Mouse (Mus musculus) neural tube, embryonic 15.5 days (tissue): ENCODE measurements around the gene Anapc13. TPM values are rescaled to one million over a fixed set of nuclear protein-coding genes. Genes with fewer than 3 reads are reported as not detected.
A peak's percentile ranks its signal among the peaks of the same experiment; 100 is the strongest.

Experiments used
- ATAC-seq: fragments of 200-750 bp; cut with Nextera tagmentation; 2 replicates; pipeline ENCODE4 v1.8.0; 2017; ENCODE audit warnings: mild to moderate bottlenecking, moderate TSS enrichment, moderate library complexity; ENCODE audit not compliant: low FRiP score
- H3K27ac ChIP-seq: fragments of 300-500 bp; sonication (generic); replicated peaks from 2 replicates; pipeline ENCODE4 v1.5.1; 2015; ENCODE audit warnings: mild to moderate bottlenecking, inconsistent platforms
- H3K27me3 ChIP-seq: fragments of 300-500 bp; sonication (generic); replicated peaks from 2 replicates; pipeline ENCODE4 v1.6.1; 2015; ENCODE audit warnings: inconsistent platforms
- H3K36me3 ChIP-seq: fragments of 300-500 bp; sonication (generic); 2 replicates; pipeline ENCODE4 v1.6.1; 2015; ENCODE audit warnings: inconsistent platforms
- H3K4me1 ChIP-seq: fragments of 300-500 bp; sonication (generic); 2 replicates; pipeline ENCODE4 v1.6.1; 2015; ENCODE audit warnings: inconsistent platforms
- H3K4me2 ChIP-seq: fragments of 300-500 bp; sonication (generic); 2 replicates; pipeline ENCODE4 v1.6.1; 2015; ENCODE audit warnings: inconsistent platforms, mild to moderate bottlenecking, moderate library complexity
- H3K4me3 ChIP-seq: fragments of 300-500 bp; sonication (generic); replicated peaks from 2 replicates; pipeline ENCODE4 v1.5.1; 2015; ENCODE audit warnings: mild to moderate bottlenecking, inconsistent platforms
- H3K9ac ChIP-seq: fragments of 300-500 bp; sonication (generic); replicated peaks from 2 replicates; pipeline ENCODE4 v1.6.1; 2015; ENCODE audit warnings: mild to moderate bottlenecking, inconsistent platforms
- H3K9me3 ChIP-seq: fragments of 300-500 bp; sonication (generic); replicated peaks from 2 replicates; pipeline ENCODE4 v1.6.1; 2016; ENCODE audit warnings: inconsistent platforms
- WGBS: fragments of 180-500 bp; shearing (Covaris S2); methylation state at CpG from one replicate; pipeline ENCODE4 v1.1.7; 2015; ENCODE audit warnings: mixed read lengths; 5-methylcytosine and 5-hydroxymethylcytosine counted together
- polyA plus RNA-seq: library from polyadenylated mRNA; unstranded; fragments of >200 nt; fragmentation: Nextera tagmentation; extraction: Ambion mirVana; gene quantifications from 2 replicates; pipeline ENCODE4 v1.2.1, GENCODE M21; 2015

Anapc13 gene
- polyA plus RNA-seq, 1 experiment from 2014 or later: 160 TPM

DNA sequence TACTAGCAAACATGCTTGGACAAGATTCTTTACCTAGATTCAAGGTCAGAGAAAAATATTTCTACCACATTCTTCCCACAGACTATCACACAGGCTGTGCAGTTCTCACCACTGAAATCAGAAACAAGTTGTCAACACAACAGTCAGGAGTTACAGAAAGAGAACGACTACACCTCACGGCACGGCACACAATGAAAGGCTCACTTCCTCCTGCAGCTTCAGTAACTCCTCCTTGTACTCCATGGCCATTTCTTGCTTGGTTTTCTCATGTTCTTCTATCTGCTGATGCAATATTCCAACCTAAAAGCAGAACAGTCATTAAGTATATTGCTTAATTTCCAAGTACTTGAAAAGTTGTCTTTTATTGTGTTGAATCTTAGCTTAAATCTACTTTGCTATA is 11.0 kb upstream of the Anapc13 start:
- Histone ChIP-seq H3K36me3 (peaks cover 46% of the 10 kb centered on the region), H3K4me2 (no peak overlapping the region), H3K4me3 (no peak overlapping the region), H3K27me3 (no peaks in the 10 kb centered on the region), H3K9ac (no peak overlapping the region), H3K9me3 (no peaks in the 10 kb centered on the region), H3K4me1 (no peaks in the 10 kb centered on the region), H3K27ac (no peak overlapping the region)
- ATAC-seq: no peak
- WGBS: 91% methylated on average over 3 of the region's 3 CpGs

DNA sequence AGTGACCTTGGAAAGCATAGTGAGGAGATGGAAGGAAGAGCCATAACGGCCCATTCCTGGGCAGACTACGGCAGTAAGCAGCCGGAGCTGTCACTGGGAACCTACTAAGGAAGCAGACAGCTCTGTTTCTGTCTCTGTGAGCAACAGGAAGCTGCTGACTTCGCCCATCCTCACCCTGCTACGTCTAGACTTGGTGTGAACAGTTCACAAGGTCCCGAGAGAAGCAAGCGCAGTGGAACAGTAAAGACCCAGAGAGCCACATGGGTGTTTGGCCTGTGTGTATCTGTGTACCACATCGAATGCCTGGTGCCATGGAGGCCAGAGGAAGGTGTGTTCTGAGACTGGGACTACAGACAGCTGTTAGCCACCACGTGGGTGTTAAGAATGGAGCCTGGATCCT is 9.8 kb upstream of the Anapc13 start:
- Histone ChIP-seq H3K9me3 (no peaks in the 10 kb centered on the region), H3K4me2 (no peak overlapping the region), H3K36me3 (peaks cover 42% of the 10 kb centered on the region), H3K27me3 (no peaks in the 10 kb centered on the region), H3K9ac (no peak overlapping the region), H3K4me1 (no peaks in the 10 kb centered on the region), H3K4me3 (no peak overlapping the region), H3K27ac (no peak overlapping the region)
- 87% methylated on average over 9 of the region's 9 CpGs for WGBS
- no peak for ATAC-seq

DNA sequence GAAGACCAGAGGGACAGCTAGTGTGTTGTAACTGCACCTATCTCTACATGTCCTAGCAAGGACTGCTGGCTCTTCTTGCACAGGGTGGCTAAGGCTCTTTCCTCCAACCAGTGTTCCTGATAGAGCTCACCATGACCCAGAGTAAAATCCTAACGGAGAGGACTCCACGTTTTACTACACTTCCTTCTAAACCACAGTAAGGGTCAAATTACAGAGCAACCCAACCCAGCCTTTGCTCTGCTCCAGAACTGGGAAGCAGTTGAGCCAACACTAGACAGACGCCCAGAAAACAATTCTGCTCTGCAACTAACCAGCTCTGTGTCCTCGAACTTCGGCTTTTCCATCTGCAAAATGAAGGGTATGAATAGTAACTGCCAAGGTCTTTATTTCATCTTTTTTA is 4.7 kb upstream of the Anapc13 start:
- Histone ChIP-seq H3K36me3 (peaks cover 10% of the 10 kb centered on the region), H3K9ac (no peak overlapping the region), H3K27me3 (no peaks in the 10 kb centered on the region), H3K27ac (no peak overlapping the region), H3K4me1 (peaks cover 11% of the 10 kb centered on the region), H3K4me2 (no peak overlapping the region), H3K9me3 (no peaks in the 10 kb centered on the region), H3K4me3 (no peak overlapping the region)
- 60% methylated on average over 5 of the region's 5 CpGs for WGBS
- no peak for ATAC-seq

DNA sequence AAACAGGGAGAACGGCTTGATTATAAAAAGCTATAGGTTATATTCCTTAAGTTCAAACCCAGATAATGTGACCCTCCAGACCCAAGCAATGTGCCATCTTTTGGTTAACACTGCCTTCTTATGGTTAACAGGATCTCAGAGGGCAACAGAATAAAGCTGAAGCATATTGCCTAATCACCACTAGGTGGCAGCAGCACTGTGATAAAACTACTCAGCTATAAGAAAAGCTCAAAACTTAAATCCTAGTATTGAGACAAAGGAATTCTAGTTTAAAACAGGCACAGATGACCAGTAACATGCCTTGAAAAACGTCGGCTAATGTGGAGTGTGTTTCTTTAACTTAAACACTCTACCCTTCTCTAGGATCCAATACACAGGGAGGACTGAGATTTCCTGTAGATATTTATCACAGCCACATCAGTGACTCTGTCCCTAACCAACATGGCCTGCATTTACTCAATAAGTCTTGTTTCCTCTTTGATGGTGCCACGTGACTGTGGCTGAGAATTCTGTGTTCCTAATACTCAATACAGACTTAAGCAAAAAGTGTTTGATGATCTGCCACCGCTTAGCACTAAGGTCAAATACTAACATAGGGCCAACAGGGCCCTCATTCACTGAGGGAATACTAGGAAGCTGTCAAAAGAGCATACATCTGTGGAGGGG is 3.8 kb upstream of the Anapc13 start:
- WGBS: 36% methylated on average over 5 of the region's 5 CpGs
- H3K27ac ChIP-seq: no peak overlapping the region
- no peak overlapping the region for H3K4me3 ChIP-seq
- no peak for ATAC-seq
- H3K9me3 ChIP-seq: no peaks in the 10 kb centered on the region
- H3K27me3 ChIP-seq: no peaks in the 10 kb centered on the region
- peaks cover 16% of the 10 kb centered on the region for H3K4me1 ChIP-seq
- H3K36me3 ChIP-seq: peaks cover 10% of the 10 kb centered on the region
- H3K4me2 ChIP-seq: no peak overlapping the region
- no peak overlapping the region for H3K9ac ChIP-seq

DNA sequence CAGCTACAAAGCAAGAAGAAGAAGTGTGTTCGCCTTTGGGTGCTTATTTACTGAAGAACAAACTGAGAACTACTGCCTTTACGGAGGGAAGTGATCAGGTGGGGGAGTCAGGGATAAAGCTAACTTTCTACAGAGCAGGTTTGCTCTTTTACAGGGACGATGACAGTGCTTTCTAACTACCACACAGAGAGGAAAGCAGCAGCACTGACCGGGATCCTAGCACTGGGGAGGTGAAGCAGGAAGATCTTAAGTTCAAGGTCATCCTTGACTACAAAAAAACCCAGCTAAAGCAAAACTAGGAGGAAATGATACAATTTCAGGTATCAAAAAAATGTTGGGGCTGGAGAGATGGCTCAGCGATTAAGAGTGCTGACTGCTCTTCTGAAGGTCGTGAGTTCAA is 3.2 kb upstream of the Anapc13 start:
- H3K9me3 ChIP-seq: no peaks in the 10 kb centered on the region
- 86% methylated on average over 6 of the region's 6 CpGs for WGBS
- no peak overlapping the region for H3K4me3 ChIP-seq
- H3K27me3 ChIP-seq: no peaks in the 10 kb centered on the region
- peaks cover 7% of the 10 kb centered on the region; the same call in 1 of the 2 replicates for H3K36me3 ChIP-seq
- H3K4me2 ChIP-seq: no peak overlapping the region
- no peak for ATAC-seq
- peaks cover 22% of the 10 kb centered on the region for H3K4me1 ChIP-seq
- H3K27ac ChIP-seq: no peak overlapping the region
- no peak overlapping the region for H3K9ac ChIP-seq

DNA sequence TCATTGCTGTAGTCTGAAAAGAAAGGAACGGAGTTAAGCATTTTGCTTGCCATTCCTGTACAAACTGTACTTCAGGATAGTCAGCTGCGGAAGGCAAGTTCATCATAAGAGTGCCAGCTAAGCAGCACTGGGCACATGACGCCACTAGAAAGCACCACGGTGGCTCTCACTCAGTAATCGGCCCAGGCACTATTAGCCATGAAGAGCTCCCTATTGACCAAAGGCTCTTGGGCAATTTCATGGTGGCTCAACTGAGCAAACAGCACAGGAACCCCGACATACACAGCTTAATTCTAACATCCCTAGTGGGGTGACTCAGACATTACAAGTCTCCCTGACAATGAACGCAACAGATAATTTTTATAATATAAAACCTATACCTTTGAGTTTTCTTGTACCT is 2.5 kb upstream of the Anapc13 start:
- 79% methylated on average over 7 of the region's 7 CpGs for WGBS
- no peak for ATAC-seq

DNA sequence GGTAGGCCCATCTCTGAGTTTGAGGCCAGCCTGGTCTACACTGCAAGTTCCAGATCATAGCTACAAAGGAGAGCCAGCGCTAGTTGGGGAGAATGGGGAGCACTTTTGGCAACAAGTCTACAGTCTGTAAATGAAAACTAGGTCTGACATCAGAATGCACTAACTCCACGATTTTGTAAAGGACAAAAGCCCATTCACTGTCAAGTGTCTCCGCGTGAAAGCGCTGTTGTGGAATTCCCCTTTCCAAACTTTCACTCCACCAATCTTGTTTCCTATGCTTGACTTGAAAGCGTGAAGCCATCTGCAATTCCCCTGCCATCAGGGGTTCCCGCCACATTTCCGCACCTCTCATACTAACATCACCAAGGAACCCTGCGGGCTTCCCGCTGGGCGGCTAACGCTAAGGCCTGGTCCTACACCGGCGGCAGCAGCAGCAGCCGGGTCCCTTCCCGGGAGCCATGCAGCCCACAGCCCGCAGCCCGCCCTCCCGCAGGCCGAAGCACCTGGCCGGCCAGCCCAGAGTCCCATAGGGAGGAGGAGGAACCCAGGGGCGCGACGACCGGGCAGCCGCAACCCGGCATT is 604 bp upstream of the Anapc13 start:
- peak; percentile 43 for ATAC-seq
- under 1% methylated on average over 27 of the region's 27 CpGs for WGBS
- peak overlapping the region; percentile 81 for H3K4me3 ChIP-seq
- H3K9me3 ChIP-seq: no peaks in the 10 kb centered on the region
- H3K4me2 ChIP-seq: peak overlapping the region; percentile 69
- H3K9ac ChIP-seq: peak overlapping the region; percentile 97
- H3K4me1 ChIP-seq: peaks cover 24% of the 10 kb centered on the region
- H3K27ac ChIP-seq: peak overlapping the region; percentile 99
- H3K36me3 ChIP-seq: 0 out of 2 replicates have a peak, but pooled peaks cover 3% of the 10 kb centered on the region
- H3K27me3 ChIP-seq: no peaks in the 10 kb centered on the region

More for the DNA sequence above, 2.5 kb upstream of the Anapc13 start:
- no peak overlapping the region for H3K27ac ChIP-seq
- H3K4me3 ChIP-seq: no peak overlapping the region
- H3K9ac ChIP-seq: no peak overlapping the region
- no peak overlapping the region for H3K4me2 ChIP-seq
- peaks cover 2% of the 10 kb centered on the region; the same call in 1 of the 2 replicates for H3K36me3 ChIP-seq
- peaks cover 24% of the 10 kb centered on the region for H3K4me1 ChIP-seq
- H3K27me3 ChIP-seq: no peaks in the 10 kb centered on the region
- no peaks in the 10 kb centered on the region for H3K9me3 ChIP-seq

DNA sequence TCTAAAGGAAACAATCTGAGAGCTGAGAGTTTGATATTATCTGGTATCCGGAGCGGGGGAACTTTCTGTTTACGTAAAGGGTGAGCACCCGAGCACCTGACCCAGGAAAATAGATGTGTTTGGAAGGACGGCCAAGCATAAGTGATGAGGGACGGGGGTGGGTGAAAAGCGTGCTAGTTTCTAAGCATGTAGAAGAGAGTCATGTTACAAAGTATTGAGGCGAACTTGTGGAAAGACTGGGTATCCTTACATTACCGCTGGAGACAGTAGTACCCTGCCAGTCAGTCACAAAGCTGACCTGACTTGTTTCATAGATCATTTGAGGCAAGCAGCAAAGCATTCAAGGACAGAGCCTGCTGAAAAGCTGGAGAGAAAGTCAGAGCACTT is 736 bp downstream of the Anapc13 start:
- peaks cover 12% of the 10 kb centered on the region; the same call in 1 of the 2 replicates for H3K36me3 ChIP-seq
- H3K4me1 ChIP-seq: peaks cover 24% of the 10 kb centered on the region
- peak overlapping the region; percentile 75 for H3K4me2 ChIP-seq
- H3K27me3 ChIP-seq: no peaks in the 10 kb centered on the region
- no peaks in the 10 kb centered on the region for H3K9me3 ChIP-seq
- H3K27ac ChIP-seq: peak overlapping the region; percentile 99
- ATAC-seq: 0 out of 2 replicates have a peak, but pooled peaks have one; percentile 9
- 1% methylated on average over 9 of the region's 9 CpGs for WGBS
- peak overlapping the region; percentile 97 for H3K9ac ChIP-seq
- H3K4me3 ChIP-seq: peak overlapping the region; percentile 81

DNA sequence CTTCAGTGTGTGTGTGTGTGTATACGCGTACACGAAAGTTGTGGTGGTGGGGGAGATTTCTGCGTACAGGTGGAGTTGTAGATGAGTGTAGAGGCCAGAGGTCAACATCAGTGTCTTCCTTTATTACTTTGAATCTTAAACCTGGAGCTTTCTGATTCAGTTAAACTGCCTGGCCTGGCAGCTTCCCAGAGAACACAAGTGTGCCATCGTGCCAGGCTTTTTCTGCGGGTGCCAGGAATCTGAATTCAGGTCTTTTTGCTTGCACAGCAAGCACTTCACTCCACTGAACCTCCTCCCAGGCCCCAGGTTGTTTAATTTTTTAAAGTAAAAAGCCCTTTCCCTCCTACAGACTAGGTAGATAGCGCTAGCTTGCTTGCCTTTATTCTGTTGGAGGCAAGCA is 1.3 kb downstream of the Anapc13 start:
- Histone ChIP-seq H3K9me3 (no peaks in the 10 kb centered on the region), H3K4me3 (peak overlapping the region; percentile 81), H3K27me3 (no peaks in the 10 kb centered on the region), H3K27ac (no peak overlapping the region; the same call in 1 of the 2 replicates), H3K36me3 (peaks cover 12% of the 10 kb centered on the region; the same call in 1 of the 2 replicates), H3K4me1 (peaks cover 27% of the 10 kb centered on the region), H3K9ac (peak overlapping the region; percentile 97; the same call in 1 of the 2 replicates), H3K4me2 (peak overlapping the region; percentile 75)
- 85% methylated on average over 7 of the region's 7 CpGs for WGBS
- ATAC-seq: no peak

DNA sequence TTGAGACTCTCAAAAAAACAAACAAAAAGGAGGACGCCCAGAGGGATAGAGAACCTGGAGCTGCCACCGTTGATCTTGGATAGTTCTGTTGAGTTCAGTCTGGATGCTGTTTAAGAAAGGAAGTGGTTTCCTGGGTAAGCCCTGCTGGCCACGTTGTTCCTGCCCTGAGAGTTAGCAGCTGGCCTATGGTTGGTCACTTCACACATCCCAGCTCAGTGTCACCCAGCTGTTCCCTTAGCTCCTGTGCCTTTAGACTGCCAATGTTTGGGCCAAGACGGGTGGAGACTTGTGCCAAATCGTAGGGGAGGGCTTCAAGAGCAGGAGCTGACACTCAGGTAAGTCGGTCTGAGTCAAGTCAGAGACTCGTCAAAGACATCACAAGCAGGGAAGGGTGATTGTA is 3.0 kb downstream of the Anapc13 start:
- H3K9me3 ChIP-seq: no peaks in the 10 kb centered on the region
- ATAC-seq: no peak
- no peaks in the 10 kb centered on the region for H3K27me3 ChIP-seq
- no peak overlapping the region for H3K9ac ChIP-seq
- WGBS: 81% methylated on average over 7 of the region's 7 CpGs
- H3K36me3 ChIP-seq: peaks cover 14% of the 10 kb centered on the region
- H3K4me2 ChIP-seq: no peak overlapping the region
- no peak overlapping the region for H3K27ac ChIP-seq
- H3K4me1 ChIP-seq: peaks cover 27% of the 10 kb centered on the region
- H3K4me3 ChIP-seq: no peak overlapping the region

DNA sequence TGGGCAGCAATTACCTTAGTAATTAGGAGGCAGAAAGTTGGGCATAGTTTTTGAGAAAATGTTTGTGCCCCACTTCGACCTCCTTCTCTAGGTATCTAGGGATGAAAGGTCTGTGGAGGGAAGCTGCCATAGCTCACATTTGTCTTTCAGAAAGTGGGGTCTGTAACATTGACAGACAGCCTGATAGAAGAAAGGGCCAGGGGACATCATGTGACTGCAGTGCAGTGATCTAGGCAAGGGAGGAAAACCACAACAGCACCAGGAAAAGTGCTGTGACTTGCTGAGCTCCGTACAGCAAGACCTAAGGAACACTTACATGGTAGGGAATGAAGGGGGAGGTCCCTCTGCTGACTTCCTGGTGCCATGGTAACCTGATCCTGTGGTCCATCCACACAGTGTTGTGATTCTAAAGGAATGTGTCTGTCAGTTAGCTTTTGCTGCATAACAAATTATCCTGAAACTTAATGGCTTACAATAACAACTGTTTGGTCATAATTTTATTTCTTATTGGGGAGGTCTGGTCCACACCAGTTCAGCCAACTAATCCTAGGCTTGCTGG is 5.6 kb downstream of the Anapc13 start:
- WGBS: 54% methylated on average over 2 of the region's 2 CpGs
- Histone ChIP-seq H3K4me3 (no peak overlapping the region), H3K36me3 (peaks cover 23% of the 10 kb centered on the region), H3K9me3 (no peaks in the 10 kb centered on the region), H3K9ac (no peak overlapping the region), H3K4me2 (no peak overlapping the region), H3K4me1 (peaks cover 16% of the 10 kb centered on the region), H3K27ac (no peak overlapping the region), H3K27me3 (no peaks in the 10 kb centered on the region)
- ATAC-seq: no peak

DNA sequence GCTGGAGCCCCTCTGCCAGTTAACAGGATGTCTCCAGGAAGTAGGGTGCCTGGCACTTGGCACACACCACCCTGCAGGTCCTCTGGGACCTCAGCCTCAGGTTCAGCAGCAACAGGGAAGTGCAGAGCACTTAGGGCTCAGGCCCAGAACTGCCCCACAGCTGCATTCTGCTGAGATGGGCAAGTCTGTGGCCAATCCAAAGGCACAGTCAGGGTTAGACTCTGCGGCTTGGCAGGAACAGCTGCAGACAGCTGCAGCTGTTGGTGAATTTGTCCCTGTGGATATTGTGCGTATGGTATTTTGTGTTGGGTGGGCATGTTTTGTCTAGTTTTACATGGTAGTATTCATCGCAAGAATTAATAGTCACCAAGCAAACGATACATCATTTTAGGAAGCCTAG is 6.1 kb downstream of the Anapc13 start:
- Histone ChIP-seq H3K9me3 (no peaks in the 10 kb centered on the region), H3K4me1 (peaks cover 12% of the 10 kb centered on the region), H3K36me3 (peaks cover 23% of the 10 kb centered on the region), H3K27ac (no peak overlapping the region), H3K9ac (no peak overlapping the region), H3K27me3 (no peaks in the 10 kb centered on the region), H3K4me3 (no peak overlapping the region), H3K4me2 (no peak overlapping the region)
- no peak for ATAC-seq
- WGBS: 85% methylated on average over 4 of the region's 4 CpGs
